Mouse (Mus musculus) CH12.LX (cell line): ENCODE data around the gene Cdk5rap2. TPM values are rescaled to one million over a fixed set of nuclear protein-coding genes. Genes with fewer than 3 reads are reported as not detected.

Experiments
- DNase-seq: peaks from one replicate; pipeline ENCODE4 v3.0.0-alpha.2; 2013; ENCODE audit errors: extremely low read depth
- H3K27ac ChIP-seq: 2 replicates; pipeline ENCODE4 v1.5.1; 2012; ENCODE audit warnings: low read depth, mild to moderate bottlenecking, control low read depth, moderate library complexity; ENCODE audit not compliant: insufficient read depth
- H3K27me3 ChIP-seq: replicated peaks from 2 replicates; pipeline ENCODE3; 2012; ENCODE audit warnings: inconsistent platforms
- H3K36me3 ChIP-seq, 2 experiments: replicated peaks in 1 of 2; 2 replicates each; pipeline versions ENCODE3 to v1.6.1; 2012; ENCODE audit warnings: inconsistent platforms in 1 of 2, low read length in 1 of 2, mild to moderate bottlenecking in 1 of 2, mixed read lengths in 1 of 2, moderate library complexity in 1 of 2; ENCODE audit not compliant: control insufficient read depth in 1 of 2, insufficient read depth in 1 of 2
- H3K4me1 ChIP-seq, 2 experiments: 2 replicates each; pipeline ENCODE4 v1.6.1; 2012; ENCODE audit warnings: inconsistent platforms in 1 of 2, moderate library complexity in 1 of 2; ENCODE audit not compliant: insufficient read depth in 2 of 2, control insufficient read depth in 1 of 2
- H3K4me2 ChIP-seq: 2 replicates; pipeline ENCODE4 v1.6.1; 2012; ENCODE audit warnings: low read depth, mild to moderate bottlenecking, control low read depth; ENCODE audit not compliant: poor library complexity, insufficient read depth, severe bottlenecking
- H3K4me3 ChIP-seq, 3 experiments: fragments of 150-350 bp in 1 of 3; sonication (generic) in 1 of 3; replicated peaks in 1 of 3; 2 replicates each; pipeline versions ENCODE3 to v1.5.1; 2011 to 2012; ENCODE audit warnings: low read depth in 2 of 3, low read length in 2 of 3, mild to moderate bottlenecking in 2 of 3, moderate library complexity in 2 of 3, control low read depth in 1 of 3, improper control_type of control experiment in 1 of 3, inconsistent platforms in 1 of 3, mixed read lengths in 1 of 3; ENCODE audit not compliant: poor library complexity in 1 of 3
- H3K79me2 ChIP-seq: replicated peaks from 2 replicates; pipeline ENCODE4 v1.6.1; 2012; ENCODE audit warnings: mild to moderate bottlenecking, moderate library complexity; ENCODE audit not compliant: control insufficient read depth, poor library complexity, insufficient read depth, severe bottlenecking; ENCODE audit errors: extremely low read depth
- H3K9ac ChIP-seq: 2 replicates; pipeline ENCODE4 v1.6.1; 2012; ENCODE audit warnings: low read depth, mild to moderate bottlenecking, control low read depth, moderate library complexity; ENCODE audit not compliant: insufficient read depth
- H3K9me3 ChIP-seq: replicated peaks from 2 replicates; pipeline ENCODE3; 2012; ENCODE audit warnings: low read length, inconsistent platforms, mixed read lengths
- BHLHE40 ChIP-seq: IDR thresholded peaks from 2 replicates; pipeline ENCODE4 v1.6.1; 2011; ENCODE audit warnings: mild to moderate bottlenecking, low read depth, low read length, improper control_type of control experiment
- CHD1 ChIP-seq: IDR thresholded peaks from 2 replicates; pipeline ENCODE4 v1.6.1; 2012; ENCODE audit warnings: low read depth, low read length, improper control_type of control experiment, inconsistent platforms
- CHD2 ChIP-seq: IDR thresholded peaks from 2 replicates; pipeline ENCODE4 v1.6.1; 2011; ENCODE audit warnings: low read length, improper control_type of control experiment
- CTCF ChIP-seq, 2 experiments: IDR thresholded peaks in 1 of 2; conservative IDR thresholded peaks in 1 of 2; 2 replicates each; pipeline ENCODE4 v1.5.1; 2011 to 2012; ENCODE audit warnings: low read depth in 2 of 2, low read length in 2 of 2, improper control_type of control experiment in 1 of 2, inconsistent platforms in 1 of 2, mild to moderate bottlenecking in 1 of 2, moderate library complexity in 1 of 2
- E2F4 ChIP-seq: IDR thresholded peaks from 2 replicates; pipeline ENCODE4 v1.6.1; 2011; ENCODE audit warnings: low read depth, low read length, improper control_type of control experiment; ENCODE audit not compliant: insufficient replicate concordance
- ELF1 ChIP-seq: IDR thresholded peaks from 2 replicates; pipeline ENCODE4 v1.6.1; 2014; ENCODE audit warnings: low read depth, mild to moderate bottlenecking, inconsistent platforms, low read length, improper control_type of control experiment
- EP300 ChIP-seq: IDR thresholded peaks from 2 replicates; pipeline ENCODE4 v1.6.1; 2011; ENCODE audit warnings: low read length, improper control_type of control experiment
- GABPA ChIP-seq: IDR thresholded peaks from 2 replicates; pipeline ENCODE4 v1.6.1; 2012; ENCODE audit warnings: low read depth, low read length, improper control_type of control experiment, inconsistent platforms; ENCODE audit not compliant: insufficient replicate concordance
- HCFC1 ChIP-seq: IDR thresholded peaks from 2 replicates; pipeline ENCODE4 v1.6.1; 2012; ENCODE audit warnings: low read depth, mild to moderate bottlenecking, inconsistent platforms, low read length, improper control_type of control experiment
- IRF4 ChIP-seq: IDR thresholded peaks from 2 replicates; pipeline ENCODE4 v1.6.1; 2014; ENCODE audit warnings: low read depth, mild to moderate bottlenecking, inconsistent platforms, low read length, improper control_type of control experiment
- JUN ChIP-seq: IDR thresholded peaks from 2 replicates; pipeline ENCODE4 v1.6.1; 2011; ENCODE audit warnings: low read depth, mild to moderate bottlenecking, low read length, improper control_type of control experiment, moderate library complexity; ENCODE audit not compliant: insufficient read depth
- JUND ChIP-seq: conservative IDR thresholded peaks from 2 replicates; pipeline ENCODE4 v1.6.1; 2011; ENCODE audit warnings: low read depth, low read length, improper control_type of control experiment
- KAT2A ChIP-seq: IDR thresholded peaks from 2 replicates; pipeline ENCODE4 v1.6.1; 2012; ENCODE audit warnings: low read length, improper control_type of control experiment, inconsistent platforms; ENCODE audit not compliant: insufficient replicate concordance
- MAFK ChIP-seq: IDR thresholded peaks from 2 replicates; pipeline ENCODE4 v1.6.1; 2011; ENCODE audit warnings: low read length, improper control_type of control experiment; ENCODE audit not compliant: insufficient replicate concordance
- MEF2A ChIP-seq: IDR thresholded peaks from 2 replicates; pipeline ENCODE4 v1.6.1; 2014; ENCODE audit warnings: low read depth, mild to moderate bottlenecking, inconsistent platforms, low read length, improper control_type of control experiment, borderline replicate concordance
- MXI1 ChIP-seq: IDR thresholded peaks from 2 replicates; pipeline ENCODE4 v1.6.1; 2011; ENCODE audit warnings: mild to moderate bottlenecking, low read depth, low read length, improper control_type of control experiment
- MYC ChIP-seq: IDR thresholded peaks from 2 replicates; pipeline ENCODE4 v1.6.1; 2011; ENCODE audit warnings: low read depth, mild to moderate bottlenecking, improper control_type of control experiment, low read length
- NELFE ChIP-seq: IDR thresholded peaks from 2 replicates; pipeline ENCODE4 v1.6.1; 2011; ENCODE audit warnings: low read depth, low read length, improper control_type of control experiment
- NRF1 ChIP-seq: IDR thresholded peaks from 2 replicates; pipeline ENCODE4 v1.6.1; 2014; ENCODE audit warnings: low read depth, mild to moderate bottlenecking, inconsistent platforms, low read length, improper control_type of control experiment, moderate library complexity
- POLR2A ChIP-seq: IDR thresholded peaks from 2 replicates; pipeline ENCODE4 v1.6.1; 2011; ENCODE audit warnings: low read depth, mild to moderate bottlenecking, improper control_type of control experiment, low read length
- SIN3A ChIP-seq: IDR thresholded peaks from 2 replicates; pipeline ENCODE4 v1.6.1; 2012; ENCODE audit warnings: low read length, improper control_type of control experiment, inconsistent platforms
- SMC3 ChIP-seq: IDR thresholded peaks from 2 replicates; pipeline ENCODE4 v1.6.1; 2011; ENCODE audit warnings: low read depth, low read length, improper control_type of control experiment
- TBP ChIP-seq: conservative IDR thresholded peaks from 2 replicates; pipeline ENCODE4 v1.6.1; 2011; ENCODE audit warnings: low read depth, low read length, improper control_type of control experiment
- USF2 ChIP-seq: conservative IDR thresholded peaks from 2 replicates; pipeline ENCODE4 v1.6.1; 2011; ENCODE audit warnings: low read depth, low read length, improper control_type of control experiment
- ZNF384 ChIP-seq: IDR thresholded peaks from 2 replicates; pipeline ENCODE4 v1.6.1; 2012; ENCODE audit warnings: low read depth, low read length, improper control_type of control experiment, inconsistent platforms
- dilution Hi-C: fragments of 300-500 bp; cut with MboI; formaldehyde crosslinking; loops from 2 replicates; pipeline ENCODE4 v1.14.3; 2020; ENCODE audit warnings: low sequenced_read_pairs; ENCODE audit not compliant: extremely low pct_unique_long_range_greater_than_20kb, extremely low pct_ligation_motif_present
- in situ Hi-C: fragments of 300-500 bp; cut with MboI; formaldehyde crosslinking; loops from 3 replicates; pipeline ENCODE4 v1.14.3; 2019; ENCODE audit warnings: low sequenced_read_pairs, low pct_ligation_motif_present, low pct_unique_long_range_greater_than_20kb, mixed read lengths
- polyA plus RNA-seq: library from polyadenylated mRNA; unstranded; fragments of >175 nt; gene quantifications from 2 replicates; pipeline ENCODE4 v1.2.1, GENCODE M21; 2012; ENCODE audit warnings: low read depth; ENCODE audit not compliant: insufficient read length
- total RNA-seq, 2 experiments: library from RNA; depleted of rRNA; stranded (reverse); fragments of 300-350 nt in 1 of 2; fragments of >200 nt in 1 of 2; gene quantifications; 2 replicates each; pipeline ENCODE4 v1.2.3; 2012 to 2014

Gene Cdk5rap2
- total and polyA plus RNA-seq, 3 experiments = 12.1 to 26.3 (median 15.9) TPM

- dilution Hi-C loops (no loop called here), in situ Hi-C loops (no loop called here)
- TF ChIP-seq CHD1 = no peak
- no peak for TF ChIP-seq ZNF384
- no peak for TF ChIP-seq JUND
- no peak for TF ChIP-seq KAT2A
- TF ChIP-seq NELFE = no peak
- TF ChIP-seq MEF2A = no peak
- TF ChIP-seq JUN = no peak
- TF ChIP-seq BHLHE40 = no peak
- TF ChIP-seq GABPA = no peak
- no peak for TF ChIP-seq SMC3
- no peak for TF ChIP-seq POLR2A
- TF ChIP-seq ELF1 = no peak
- TF ChIP-seq MAFK = no peak
- no peak for TF ChIP-seq EP300
- no peak for TF ChIP-seq TBP
- no peak for TF ChIP-seq IRF4
- no peak for TF ChIP-seq E2F4
- no peak for TF ChIP-seq NRF1
- Histone ChIP-seq H3K4me3 (no peak overlapping the region), H3K36me3 (peaks cover 3 to 58% of the 10 kb centered on the region in 2 experiments), H3K9me3 (no peaks in the 10 kb centered on the region), H3K27me3 (no peaks in the 10 kb centered on the region), H3K9ac (no peak overlapping the region), H3K79me2 (no peaks in the 10 kb centered on the region), H3K27ac (no peak overlapping the region), H3K4me1 (no peaks in the 10 kb centered on the region), H3K4me2 (no peak overlapping the region)
- no peak for DNase-seq
These were observed 82.8 kb downstream of the Cdk5rap2 start for GRCm38 (mm10) chr4:70327436-70327835.

DNA sequence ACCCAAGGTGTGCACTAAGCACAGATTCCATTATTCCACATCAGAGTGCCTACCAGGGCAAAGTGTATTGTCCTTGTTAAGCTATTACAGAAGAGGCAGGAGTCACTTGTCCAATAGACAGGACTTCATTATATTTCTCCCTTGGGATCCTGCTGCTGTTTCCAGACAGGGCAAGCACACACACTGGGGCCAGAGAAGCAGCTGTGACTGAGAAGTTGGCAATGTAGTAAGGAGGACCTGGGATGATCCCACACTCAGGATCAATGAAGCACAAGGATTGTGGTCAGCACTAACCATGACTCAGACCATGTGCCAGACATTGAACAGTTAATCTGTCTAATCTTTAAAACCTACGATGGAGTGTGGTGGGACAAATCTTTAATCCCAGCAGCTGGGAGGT lies 88.7 kb downstream of the Cdk5rap2 start:
- Histone ChIP-seq H3K4me1 (no peaks in the 10 kb centered on the region), H3K27ac (no peak overlapping the region), H3K4me2 (no peak overlapping the region), H3K4me3 (no peak overlapping the region), H3K9me3 (no peaks in the 10 kb centered on the region), H3K36me3 (peaks cover 5 to 56% of the 10 kb centered on the region in 2 experiments), H3K9ac (no peak overlapping the region), H3K79me2 (no peaks in the 10 kb centered on the region), H3K27me3 (no peaks in the 10 kb centered on the region)
- dilution Hi-C loops (no loop called here), in situ Hi-C loops (no loop called here)
- no peak for TF ChIP-seq MYC
- no peak for TF ChIP-seq JUND
- no peak for TF ChIP-seq KAT2A
- no peak for TF ChIP-seq SIN3A
- TF ChIP-seq USF2 = no peak
- no peak for TF ChIP-seq ZNF384
- TF ChIP-seq NELFE = no peak
- TF ChIP-seq CHD2 = no peak
- TF ChIP-seq CTCF (conservative IDR thresholded peaks at IDR 0.05 in 1 of 2, IDR thresholded peaks at IDR 0.05 in 1 of 2; ENCODE audit: low read depth in 2 of 2, low read length in 2 of 2) = no peak
- TF ChIP-seq SMC3 = no peak
- TF ChIP-seq MXI1 = no peak
- TF ChIP-seq HCFC1 = no peak
- DNase-seq = no peak
